Mouse (Mus musculus) liver, adult 2 months (tissue): Measurements from ENCODE around the gene Qrich2. TPM values are rescaled to one million over a fixed set of nuclear protein-coding genes. Genes with fewer than 3 reads are reported as not detected.
"Not testable (repeated sequence)": the region's sequence is repeated elsewhere in the genome, so short reads cannot be mapped to it uniquely, and the experiment has no call there.

ENCODE experiments used
- DNase-seq: peaks from one replicate; pipeline ENCODE4 v3.0.0-alpha.2; 2011; ENCODE audit warnings: low read depth, low spot score; ENCODE audit errors: extremely low read depth
- H3K27ac ChIP-seq: fragments of 200-500 bp; replicated peaks from 2 replicates; pipeline ENCODE4 v1.5.1; 2012; ENCODE audit warnings: low read depth, mild to moderate bottlenecking, control low read depth, inconsistent platforms, low read length; ENCODE audit not compliant: insufficient read depth
- H3K27me3 ChIP-seq: fragments of 200-500 bp; 2 replicates; pipeline ENCODE4 v1.6.1; 2012; ENCODE audit warnings: mild to moderate bottlenecking, moderate library complexity, low read length, inconsistent platforms; ENCODE audit not compliant: control insufficient read depth, insufficient read depth
- H3K36me3 ChIP-seq: fragments of 200-500 bp; 2 replicates; pipeline ENCODE4 v1.6.1; 2012; ENCODE audit warnings: low read length, inconsistent platforms; ENCODE audit not compliant: control insufficient read depth, insufficient read depth
- H3K4me1 ChIP-seq: fragments of 200-500 bp; 2 replicates; pipeline ENCODE4 v1.6.1; 2011; ENCODE audit warnings: low read length; ENCODE audit not compliant: control insufficient read depth, insufficient read depth
- H3K4me3 ChIP-seq: fragments of 200-500 bp; 2 replicates; pipeline ENCODE4 v1.5.1; 2011; ENCODE audit warnings: low read depth, mild to moderate bottlenecking, control low read depth, low read length, moderate library complexity; ENCODE audit not compliant: insufficient read depth
- H3K79me2 ChIP-seq: fragments of 200-500 bp; 2 replicates; pipeline ENCODE4 v1.6.1; 2012; ENCODE audit warnings: inconsistent platforms, mild to moderate bottlenecking, low read length, moderate library complexity; ENCODE audit not compliant: control insufficient read depth, insufficient read depth
- H3K9ac ChIP-seq: fragments of 200-500 bp; 2 replicates; pipeline ENCODE4 v1.6.1; 2012; ENCODE audit warnings: low read depth, mild to moderate bottlenecking, control low read depth, inconsistent platforms, low read length
- CTCF ChIP-seq: fragments of 200-500 bp; IDR thresholded peaks from 2 replicates; pipeline ENCODE4 v1.5.1; 2011; ENCODE audit warnings: low read depth, low read length, control low read depth
- POLR2A ChIP-seq: fragments of 200-500 bp; IDR thresholded peaks from 2 replicates; pipeline ENCODE4 v1.6.1; 2011; ENCODE audit warnings: low read length, control low read depth; ENCODE audit not compliant: insufficient read depth; ENCODE audit errors: extremely low read depth
- WGBS: fragments of 180-500 bp; shearing (Covaris S2); methylation state at CpG from one replicate; pipeline ENCODE4 v1.1.7; 2018; 5-methylcytosine and 5-hydroxymethylcytosine counted together
- polyA plus RNA-seq: library from polyadenylated mRNA; depleted of rRNA; stranded (reverse); fragments of >200 nt; gene quantifications from 2 replicates; pipeline ENCODE4 v1.2.3, GENCODE M21; 2012
- total RNA-seq: library from RNA; depleted of rRNA; stranded (reverse); fragments of >200 nt; gene quantifications from 2 replicates; pipeline ENCODE4 v1.2.3, GENCODE M21; 2014

Qrich2 gene
- total and polyA plus RNA-seq, 2 experiments: 0.11 TPM; not detected in 1

DNA sequence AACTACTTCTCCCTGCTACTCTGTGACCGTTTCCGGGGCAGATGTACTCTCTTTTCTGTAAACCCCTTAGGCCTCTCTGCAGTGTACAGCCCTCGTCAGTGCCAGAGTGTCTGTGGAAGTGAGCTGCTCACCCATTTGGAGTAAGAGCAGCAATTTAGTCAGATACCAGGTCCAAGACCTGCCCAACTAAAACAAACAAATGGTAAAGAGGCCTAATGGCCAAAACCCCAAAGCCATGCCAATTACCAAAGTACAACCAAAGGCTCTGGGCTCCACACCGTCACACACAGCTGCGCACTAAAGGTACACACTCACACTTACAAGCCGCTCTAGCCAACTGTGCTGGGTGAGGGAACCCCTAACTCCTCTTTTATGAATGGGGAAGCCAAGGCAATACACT is 10.7 kb upstream of the Qrich2 start:
- TF ChIP-seq POLR2A (no peak), CTCF (no peak)
- Histone ChIP-seq H3K4me1 (peaks cover 33% of the 10 kb centered on the region), H3K36me3 (peaks cover 58% of the 10 kb centered on the region), H3K27me3 (no peaks in the 10 kb centered on the region), H3K4me3 (no peak overlapping the region), H3K27ac (peak overlapping the region; percentile 81), H3K79me2 (peaks cover 8% of the 10 kb centered on the region; the same call in 1 of the 2 replicates), H3K9ac (no peak overlapping the region)
- DNase-seq: peak; percentile 97
- WGBS: 32% methylated on average over 6 of the region's 6 CpGs

DNA sequence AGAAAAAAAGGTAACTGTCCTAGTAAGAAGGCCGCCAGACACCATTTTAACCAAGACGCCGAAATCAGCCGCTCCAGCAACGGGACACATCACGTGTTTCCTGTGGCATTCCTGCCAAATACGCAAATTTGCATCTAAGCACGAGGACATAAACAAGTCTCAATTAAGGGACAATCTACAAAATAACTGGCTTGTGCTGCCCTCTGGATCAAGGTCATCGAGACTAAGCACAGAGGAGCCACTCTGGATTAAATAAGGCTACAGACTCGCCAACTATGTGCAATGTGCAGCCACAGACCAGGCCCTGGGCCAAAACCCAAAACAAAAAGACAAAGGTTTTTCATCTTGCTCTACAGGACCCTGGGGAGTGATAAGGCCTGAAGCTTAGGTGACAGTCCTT is 10.0 kb upstream of the Qrich2 start:
- no peak overlapping the region for H3K9ac ChIP-seq
- no peaks in the 10 kb centered on the region for H3K27me3 ChIP-seq
- peaks cover 1% of the 10 kb centered on the region; the same call in 1 of the 2 replicates for H3K79me2 ChIP-seq
- no peak for TF ChIP-seq POLR2A
- no peak for TF ChIP-seq CTCF
- DNase-seq: peak; percentile 90
- WGBS: 49% methylated on average over 10 of the region's 10 CpGs
- H3K4me3 ChIP-seq: no peak overlapping the region
- peak overlapping the region; percentile 81 for H3K27ac ChIP-seq
- peaks cover 31% of the 10 kb centered on the region for H3K4me1 ChIP-seq
- peaks cover 61% of the 10 kb centered on the region for H3K36me3 ChIP-seq

DNA sequence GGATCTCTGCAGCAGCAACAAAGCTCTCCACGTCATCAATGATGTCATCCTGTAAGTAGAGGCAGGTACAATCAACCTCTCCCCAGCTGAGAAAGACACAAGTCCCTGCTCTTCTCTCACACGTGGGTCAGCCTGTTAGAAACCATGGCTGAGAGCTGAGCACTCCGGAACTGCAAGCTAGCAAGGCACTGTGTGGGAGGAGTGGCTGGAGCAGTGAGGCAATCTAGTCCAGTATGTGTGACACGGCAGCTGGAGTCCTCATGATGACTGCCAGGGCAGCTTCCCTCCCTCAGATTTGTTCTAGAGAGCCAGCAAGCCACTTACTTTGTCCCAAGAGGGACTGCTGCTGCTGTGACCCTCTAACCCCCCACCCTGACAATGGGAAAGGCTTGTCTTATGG is 6.2 kb upstream of the Qrich2 start:
- WGBS: 59% methylated on average over 4 of the region's 4 CpGs
- no peak for TF ChIP-seq CTCF
- no peak for TF ChIP-seq POLR2A
- H3K36me3 ChIP-seq: peaks cover 36% of the 10 kb centered on the region
- peaks cover 20% of the 10 kb centered on the region for H3K4me1 ChIP-seq
- no peaks in the 10 kb centered on the region for H3K27me3 ChIP-seq
- no peak for DNase-seq
- H3K4me3 ChIP-seq: no peak overlapping the region
- no peaks in the 10 kb centered on the region; the same call in 1 of the 2 replicates for H3K79me2 ChIP-seq
- no peak overlapping the region for H3K27ac ChIP-seq
- no peak overlapping the region for H3K9ac ChIP-seq

DNA sequence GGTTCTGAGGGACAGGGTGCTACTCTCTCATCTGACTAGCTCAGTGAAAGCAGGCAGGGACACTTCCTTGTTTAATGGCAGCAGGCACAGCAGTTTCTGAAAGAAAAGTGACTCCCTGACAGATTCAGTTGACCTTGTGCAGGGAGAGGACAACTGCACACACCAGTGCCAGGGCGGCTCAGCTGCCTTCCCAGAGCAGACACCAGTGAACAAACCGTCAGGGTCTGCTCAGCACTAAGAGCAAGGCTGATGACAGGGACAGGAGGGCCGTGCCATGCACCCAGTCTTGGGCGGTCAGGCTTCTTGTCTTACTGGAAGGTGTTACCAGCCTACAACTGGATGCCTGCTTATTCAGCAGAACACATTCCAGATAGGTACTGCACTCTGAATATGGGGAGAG is 4.9 kb upstream of the Qrich2 start:
- no peak overlapping the region for H3K27ac ChIP-seq
- no peak overlapping the region for H3K4me3 ChIP-seq
- no peaks in the 10 kb centered on the region; the same call in 1 of the 2 replicates for H3K79me2 ChIP-seq
- peaks cover 9% of the 10 kb centered on the region for H3K4me1 ChIP-seq
- no peak for TF ChIP-seq POLR2A
- no peak for TF ChIP-seq CTCF
- H3K36me3 ChIP-seq: peaks cover 35% of the 10 kb centered on the region
- no peaks in the 10 kb centered on the region for H3K27me3 ChIP-seq
- no peak overlapping the region for H3K9ac ChIP-seq
- DNase-seq: no peak
- 62% methylated on average over 4 of the region's 4 CpGs for WGBS

DNA sequence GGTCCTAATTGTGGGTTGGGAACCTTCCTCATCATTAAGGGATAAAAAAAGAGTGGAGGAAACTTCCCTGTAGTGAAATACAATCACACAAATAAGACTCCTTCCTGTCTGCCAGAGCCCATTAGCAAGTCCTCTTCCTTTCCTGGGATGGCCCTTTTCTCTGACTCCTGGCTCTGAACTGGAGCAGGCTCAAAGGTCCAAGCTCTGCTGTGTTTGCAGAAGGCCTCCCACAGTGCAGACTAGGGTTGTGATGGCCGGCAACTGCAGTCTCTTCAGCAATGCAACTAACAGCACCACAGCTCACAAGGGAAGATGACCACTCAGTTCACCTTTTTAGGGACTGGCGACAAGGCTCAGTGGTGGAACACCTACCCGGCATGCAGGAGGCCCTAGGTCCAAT is 4.2 kb upstream of the Qrich2 start:
- DNase-seq: peak; percentile 76
- TF ChIP-seq CTCF (no peak), POLR2A (no peak)
- peaks cover 4% of the 10 kb centered on the region for H3K4me1 ChIP-seq
- WGBS: 39% methylated on average over 3 of the region's 3 CpGs
- H3K4me3 ChIP-seq: no peak overlapping the region
- no peak overlapping the region for H3K27ac ChIP-seq
- peaks cover 28% of the 10 kb centered on the region for H3K36me3 ChIP-seq
- H3K9ac ChIP-seq: no peak overlapping the region
- no peaks in the 10 kb centered on the region for H3K27me3 ChIP-seq
- H3K79me2 ChIP-seq: no peaks in the 10 kb centered on the region

DNA sequence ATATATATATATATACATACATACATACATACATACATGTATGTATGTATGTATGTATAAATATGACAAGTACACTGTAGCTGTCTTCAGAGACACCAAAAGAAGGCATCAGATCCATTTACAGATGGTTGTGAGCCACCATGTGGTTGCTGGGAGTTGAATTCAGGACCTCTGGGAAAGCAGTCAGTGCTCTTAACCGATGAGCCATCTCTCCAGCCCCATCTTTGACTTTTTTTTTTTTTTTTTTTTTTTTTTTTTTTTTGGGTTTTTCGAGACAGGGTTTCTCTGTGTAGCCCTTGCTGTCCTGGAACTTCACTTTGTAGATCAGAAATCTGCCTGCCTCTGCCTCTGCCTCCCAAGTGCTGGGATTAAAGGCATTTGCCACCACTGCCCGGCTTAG is 2.3 kb upstream of the Qrich2 start:
- not testable (repeated sequence) for H3K4me1 ChIP-seq, H3K27me3 ChIP-seq, H3K9ac ChIP-seq, H3K4me3 ChIP-seq, H3K27ac ChIP-seq, H3K79me2 ChIP-seq, DNase-seq
- peaks cover 22% of the 10 kb centered on the region for H3K36me3 ChIP-seq
- 68% methylated on average over 3 of the region's 3 CpGs for WGBS
